Mouse (Mus musculus) midbrain, embryonic 10.5 days (tissue): ENCODE data around the gene Trappc3. TPM values are rescaled to one million over a fixed set of nuclear protein-coding genes. Genes with fewer than 3 reads are reported as not detected.
A peak's percentile ranks its signal among the peaks of the same experiment; 100 is the strongest.

Source experiments
- DNase-seq: peaks from one replicate; pipeline ENCODE4 v3.0.0-alpha.2; 2017; ENCODE audit warnings: low spot score
- H3K27ac ChIP-seq: fragments of 300-500 bp; sonication (generic); replicated peaks from 2 replicates; pipeline ENCODE4 v1.5.1; 2016; ENCODE audit warnings: mild to moderate bottlenecking
- H3K27me3 ChIP-seq: fragments of 300-500 bp; sonication (generic); 2 replicates; pipeline ENCODE4 v1.6.1; 2016; ENCODE audit warnings: low read depth, mild to moderate bottlenecking; ENCODE audit not compliant: poor library complexity, severe bottlenecking
- H3K36me3 ChIP-seq: fragments of 300-500 bp; sonication (generic); 2 replicates; pipeline ENCODE4 v1.6.1; 2016; ENCODE audit warnings: mild to moderate bottlenecking, moderate library complexity
- H3K4me1 ChIP-seq: fragments of 300-500 bp; sonication (generic); 2 replicates; pipeline ENCODE4 v1.6.1; 2016
- H3K4me3 ChIP-seq: fragments of 300-500 bp; sonication (generic); 2 replicates; pipeline ENCODE4 v1.5.1; 2016; ENCODE audit warnings: mild to moderate bottlenecking, moderate library complexity
- H3K9me3 ChIP-seq: fragments of 300-500 bp; sonication (generic); replicated peaks from 2 replicates; pipeline ENCODE4 v1.6.1; 2016; ENCODE audit warnings: mild to moderate bottlenecking
- WGBS: fragments of 180-500 bp; shearing (Covaris S2); methylation state at CpG from one replicate; pipeline ENCODE4 v1.1.7; 2016; 5-methylcytosine and 5-hydroxymethylcytosine counted together
- polyA plus RNA-seq: library from polyadenylated mRNA; unstranded; fragments of >200 nt; fragmentation: Nextera tagmentation; extraction: Ambion mirVana; gene quantifications from 2 replicates; pipeline ENCODE4 v1.2.1, GENCODE M21; 2016

Trappc3 gene
- polyA plus RNA-seq, 1 experiment from 2014 or later: 85.2 TPM

DNA sequence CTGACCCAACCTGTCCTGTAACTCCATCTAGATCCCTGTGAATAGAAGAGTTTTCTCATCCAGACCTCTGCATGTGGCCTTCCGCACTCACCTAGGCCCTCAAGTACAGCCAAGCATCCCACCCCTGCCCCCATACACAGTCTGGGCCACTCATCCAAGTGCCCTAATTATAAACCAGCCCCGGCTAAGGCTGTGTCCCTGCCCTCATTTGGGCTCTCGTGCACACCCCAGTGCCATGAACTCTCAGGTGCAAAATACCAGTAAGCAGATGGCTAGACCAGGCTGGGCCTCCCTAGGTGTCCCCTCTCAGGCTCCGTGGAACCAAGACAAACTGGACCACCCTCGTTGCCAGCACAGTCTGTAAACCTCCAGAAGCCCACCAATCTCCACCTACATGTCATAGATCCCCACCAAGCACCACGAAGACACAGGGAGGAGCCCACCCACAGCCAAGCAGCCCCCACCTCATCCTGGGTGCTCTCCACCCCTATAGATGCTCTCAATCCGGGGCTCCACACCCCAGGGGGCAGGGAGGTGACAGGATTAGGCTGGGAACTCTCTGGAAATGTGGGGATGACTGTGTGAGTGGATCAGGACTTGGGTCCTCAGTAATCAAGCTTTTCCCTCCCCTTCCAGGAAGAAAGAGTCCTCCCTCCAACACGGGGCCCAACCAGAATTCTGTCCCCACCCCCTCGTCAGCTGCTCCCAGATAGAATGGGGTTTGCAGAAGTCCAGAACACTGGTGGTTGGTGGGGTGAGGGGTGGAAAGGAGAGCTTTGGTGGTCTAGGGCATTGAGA lies 7.6 kb upstream of the Trappc3 start:
- peak overlapping the region; percentile 100 for H3K4me3 ChIP-seq
- peak; percentile 39 for DNase-seq
- WGBS: 21% methylated on average over 9 of the region's 9 CpGs
- H3K4me1 ChIP-seq: peaks cover 83% of the 10 kb centered on the region
- H3K36me3 ChIP-seq: peaks cover 31% of the 10 kb centered on the region
- H3K27me3 ChIP-seq: no peaks in the 10 kb centered on the region
- H3K27ac ChIP-seq: peak overlapping the region; percentile 100
- H3K9me3 ChIP-seq: no peaks in the 10 kb centered on the region

DNA sequence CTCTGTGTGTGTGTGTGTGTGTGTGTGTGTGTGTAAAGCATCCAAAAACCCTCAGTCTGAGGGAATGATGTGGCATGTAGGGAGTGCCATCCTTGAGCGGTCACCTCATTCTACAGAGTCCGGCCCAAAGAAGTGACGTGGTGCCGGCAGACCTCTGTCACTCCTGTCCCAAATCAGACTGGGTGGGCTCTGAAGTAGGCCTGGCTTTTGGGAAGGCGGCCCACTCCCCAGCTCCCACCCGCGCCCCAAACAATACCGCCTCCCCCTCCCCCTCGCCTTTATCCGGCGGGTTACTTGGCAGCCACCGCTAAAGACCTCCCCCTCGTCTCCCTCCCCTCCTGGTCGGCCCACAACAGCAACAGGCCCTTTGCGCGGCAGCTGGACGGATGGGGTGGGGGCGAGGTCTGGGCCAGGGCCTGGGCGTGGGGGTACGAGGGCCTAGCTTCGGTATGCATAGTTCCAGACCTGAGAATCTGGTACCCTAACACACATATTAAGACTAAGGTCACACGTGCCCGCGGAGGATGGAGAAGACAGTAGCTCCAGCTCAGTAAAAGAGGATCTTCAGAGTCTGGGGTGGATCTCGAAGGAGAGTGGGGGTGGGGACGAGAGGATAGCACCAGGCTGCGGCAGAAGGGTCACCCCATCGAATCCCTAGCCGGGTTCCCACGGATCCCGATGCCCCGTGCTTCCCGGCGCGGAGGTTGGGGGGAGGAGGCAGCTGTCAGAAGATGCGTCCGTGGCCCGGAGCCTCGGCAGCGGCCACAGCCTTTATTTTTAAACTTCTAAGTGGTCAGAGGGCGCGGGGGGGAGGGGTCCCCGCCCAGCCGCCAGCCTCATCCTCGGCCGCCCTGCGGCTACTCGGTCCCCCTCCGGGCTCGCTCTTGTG lies 6.8 kb upstream of the Trappc3 start:
- H3K4me1 ChIP-seq: peaks cover 84% of the 10 kb centered on the region
- WGBS: under 1% methylated on average over 50 of the region's 50 CpGs
- peaks cover 24% of the 10 kb centered on the region for H3K36me3 ChIP-seq
- no peaks in the 10 kb centered on the region for H3K9me3 ChIP-seq
- DNase-seq: peak; percentile 79
- H3K27me3 ChIP-seq: no peaks in the 10 kb centered on the region
- H3K4me3 ChIP-seq: peak overlapping the region; percentile 100
- H3K27ac ChIP-seq: peak overlapping the region; percentile 100

DNA sequence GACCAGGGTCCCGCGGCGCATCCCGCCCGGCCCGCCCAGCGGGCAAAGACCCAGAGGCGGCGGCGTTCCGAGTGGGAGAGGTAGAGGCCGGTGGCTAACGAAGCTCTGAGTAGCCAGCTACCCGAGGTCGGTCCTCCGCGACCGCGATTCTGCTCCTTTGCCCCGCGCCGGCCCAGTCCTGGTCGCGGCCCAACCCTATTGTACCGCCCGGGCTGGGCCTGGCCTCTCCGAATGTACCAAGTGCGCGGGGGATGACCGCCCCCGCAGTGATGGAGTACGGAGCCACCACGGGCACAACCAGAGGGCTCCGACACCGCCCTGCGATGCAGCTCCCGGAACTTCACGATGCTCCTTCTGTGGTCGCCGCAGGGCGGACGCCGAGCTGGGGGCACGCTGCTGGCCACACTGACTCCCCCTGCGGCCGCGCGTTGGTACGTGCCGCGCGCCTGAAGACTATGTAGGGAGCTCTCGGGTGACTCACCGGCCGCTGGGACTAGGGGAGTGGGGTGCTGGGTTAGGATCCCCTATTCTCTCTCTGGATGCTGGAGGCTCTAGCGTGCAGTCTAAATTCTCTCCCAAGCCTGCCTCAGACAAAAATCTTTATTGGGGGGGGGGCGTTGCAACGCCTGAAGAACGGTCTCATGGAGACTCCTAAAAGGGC lies 5.9 kb upstream of the Trappc3 start, which contains the start of gene Map7d1:
Gene Map7d1 (minus strand): TSS at position 213 of the 661 bp plus-strand sequence.
- H3K4me3 ChIP-seq: peak within 1 kb of the TSS; percentile 100
- no peaks in the 10 kb centered on the region for H3K27me3 ChIP-seq
- H3K9me3 ChIP-seq: no peaks in the 10 kb centered on the region
- WGBS: under 1% methylated on average over 59 of the region's 59 CpGs
- peak within 1 kb of the TSS; percentile 100 for H3K27ac ChIP-seq
- H3K36me3 ChIP-seq: peaks cover 17% of the 10 kb centered on the region
- DNase-seq: peak; percentile 91
- peaks cover 84% of the 10 kb centered on the region for H3K4me1 ChIP-seq

DNA sequence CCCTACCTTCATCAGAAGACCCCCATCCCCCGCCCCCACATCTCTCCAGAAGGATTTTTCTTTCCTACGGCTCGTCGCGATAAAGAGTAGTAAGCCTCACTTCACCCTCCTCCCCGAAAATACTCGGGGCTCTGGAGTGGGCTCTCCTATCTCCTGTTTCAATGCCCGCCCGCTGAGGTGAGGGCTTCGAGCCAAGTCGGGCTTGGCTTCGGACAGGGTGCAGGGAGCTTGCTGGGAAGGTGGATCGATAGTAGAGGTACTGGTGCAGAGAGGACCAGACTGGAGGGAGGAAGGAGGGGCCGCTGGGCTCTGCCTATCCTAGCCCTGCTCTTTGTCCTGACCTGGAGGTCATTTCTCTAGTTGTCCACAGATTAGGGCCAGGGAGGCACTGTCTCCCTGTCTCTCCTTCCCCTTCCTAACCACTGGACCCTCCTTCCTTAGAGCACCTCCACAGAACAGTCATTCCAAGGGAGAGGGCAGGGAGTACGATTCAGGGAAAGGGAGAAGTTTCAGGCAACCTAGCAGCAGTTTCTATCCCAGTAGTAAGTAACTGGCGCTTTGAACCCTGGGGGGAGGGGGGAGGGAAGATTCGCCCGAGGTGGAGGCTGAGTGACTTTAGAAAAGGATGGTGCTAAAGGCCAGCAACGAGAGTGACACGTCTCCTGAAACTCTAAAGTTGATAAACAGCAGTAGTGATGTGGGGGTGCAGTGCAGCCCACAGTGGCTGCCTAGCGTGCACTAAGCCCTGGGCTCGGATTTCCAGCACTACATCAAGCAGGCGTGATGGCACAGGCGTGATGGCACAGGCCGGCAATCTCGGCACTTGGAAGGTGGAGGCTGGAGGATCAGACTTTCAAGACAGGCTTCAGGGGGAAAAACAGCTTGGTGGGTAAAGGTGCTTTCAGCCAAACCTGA lies 4.9 kb upstream of the Trappc3 start:
- DNase-seq: peak; percentile 80
- H3K4me1 ChIP-seq: peaks cover 83% of the 10 kb centered on the region
- peak overlapping the region; percentile 100 for H3K27ac ChIP-seq
- under 1% methylated on average over 26 of the region's 26 CpGs for WGBS
- H3K27me3 ChIP-seq: no peaks in the 10 kb centered on the region
- peak overlapping the region; percentile 100 for H3K4me3 ChIP-seq
- H3K36me3 ChIP-seq: peaks cover 8% of the 10 kb centered on the region
- H3K9me3 ChIP-seq: no peaks in the 10 kb centered on the region

DNA sequence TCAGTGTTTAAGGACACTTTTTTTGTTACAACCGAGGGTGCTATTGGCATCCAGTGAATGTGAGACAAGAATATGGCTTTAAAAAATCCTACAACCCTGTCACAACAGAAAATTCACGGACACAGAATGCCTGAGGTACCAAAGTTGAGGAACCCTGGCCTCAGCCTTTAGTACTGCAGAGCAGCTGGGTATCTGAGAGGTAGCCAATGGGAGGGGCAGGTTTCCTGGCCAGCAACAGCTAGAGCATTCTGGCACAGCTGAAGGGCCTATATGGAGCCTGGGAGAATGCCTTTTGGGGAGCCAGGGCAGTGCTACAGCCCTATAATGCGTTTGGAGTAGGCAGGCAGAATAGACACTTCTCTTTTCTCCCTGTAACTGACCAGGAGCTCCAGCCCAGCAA lies 3.1 kb upstream of the Trappc3 start:
- no peaks in the 10 kb centered on the region for H3K27me3 ChIP-seq
- DNase-seq: no peak
- H3K4me1 ChIP-seq: peaks cover 74% of the 10 kb centered on the region
- WGBS: 26% methylated on average over 3 of the region's 3 CpGs
- peak overlapping the region; percentile 89 for H3K27ac ChIP-seq
- H3K4me3 ChIP-seq: peak overlapping the region; percentile 43
- no peaks in the 10 kb centered on the region for H3K36me3 ChIP-seq
- no peaks in the 10 kb centered on the region for H3K9me3 ChIP-seq

DNA sequence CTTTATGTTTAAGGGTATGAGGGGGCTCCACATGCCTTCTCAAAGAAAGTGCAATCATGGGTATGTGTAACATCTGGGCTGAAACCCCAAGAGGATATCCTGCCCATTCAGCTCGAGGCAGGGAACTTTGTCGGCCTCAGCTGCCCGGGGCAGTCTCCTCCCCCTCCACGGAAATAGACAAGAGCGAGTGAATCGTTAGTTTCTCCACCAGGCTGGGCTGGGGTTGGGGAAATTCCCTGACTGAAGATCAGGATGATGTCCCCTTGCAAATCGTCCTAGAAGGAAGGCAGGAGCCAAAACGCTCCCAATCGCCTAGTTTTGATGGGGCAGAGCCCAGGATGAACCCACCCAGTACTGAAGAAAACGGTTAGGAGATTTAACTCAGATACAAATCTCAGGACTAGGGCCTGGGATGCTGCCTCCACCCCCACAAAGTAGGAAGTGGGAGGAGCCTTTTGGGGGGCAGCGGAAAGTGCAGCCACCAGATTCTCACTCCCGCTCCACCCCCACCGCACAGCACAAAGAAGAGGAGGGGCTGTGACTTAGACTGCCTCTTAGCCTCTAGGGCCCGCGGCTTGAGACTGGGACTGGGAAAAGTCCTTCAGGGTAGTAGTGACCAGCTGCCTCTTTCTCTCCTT lies 2.5 kb upstream of the Trappc3 start:
- peak; percentile 84 for DNase-seq
- Histone ChIP-seq H3K4me1 (peaks cover 68% of the 10 kb centered on the region), H3K9me3 (no peaks in the 10 kb centered on the region), H3K27me3 (no peaks in the 10 kb centered on the region), H3K36me3 (no peaks in the 10 kb centered on the region), H3K4me3 (peak overlapping the region; percentile 43), H3K27ac (peak overlapping the region; percentile 89)
- WGBS: under 1% methylated on average over 15 of the region's 15 CpGs

DNA sequence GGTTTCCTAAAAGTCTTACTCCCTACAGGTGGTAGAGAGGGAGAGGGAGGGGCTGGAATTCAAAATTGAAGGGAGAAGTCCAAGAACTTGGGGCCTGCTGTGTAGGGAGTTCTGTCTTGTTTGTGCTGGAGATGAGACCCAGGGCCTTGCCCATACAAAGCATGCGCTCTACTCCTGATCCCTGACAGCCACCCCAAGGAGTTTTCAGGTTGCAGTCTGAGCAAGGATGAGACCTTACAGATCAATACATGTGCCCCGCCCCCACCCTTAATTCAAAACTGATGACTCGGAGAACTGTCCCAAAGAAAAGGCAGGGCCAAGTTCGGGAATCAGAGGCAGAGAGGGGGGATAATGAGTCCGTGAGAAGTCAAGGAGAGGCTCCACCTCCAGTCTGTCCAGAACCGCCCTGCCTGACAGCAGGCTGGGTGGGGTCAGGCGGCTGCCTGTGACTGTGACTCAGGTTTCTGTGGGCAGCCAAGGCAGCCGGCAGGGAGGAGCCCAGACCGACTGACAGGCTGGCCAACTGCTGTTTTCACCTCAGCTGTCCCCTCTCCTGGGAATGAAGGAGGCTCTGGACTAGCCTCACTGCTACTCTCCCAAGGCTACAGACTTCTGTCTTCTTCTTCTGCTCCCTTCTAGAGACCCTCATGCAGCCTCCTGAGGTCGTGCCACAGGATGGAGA lies 1.5 kb upstream of the Trappc3 start:
- H3K9me3 ChIP-seq: no peaks in the 10 kb centered on the region
- peak overlapping the region; percentile 43 for H3K4me3 ChIP-seq
- H3K4me1 ChIP-seq: peaks cover 61% of the 10 kb centered on the region
- 3% methylated on average over 10 of the region's 10 CpGs for WGBS
- DNase-seq: peak; percentile 67
- no peaks in the 10 kb centered on the region for H3K27me3 ChIP-seq
- no peaks in the 10 kb centered on the region for H3K36me3 ChIP-seq
- H3K27ac ChIP-seq: peak overlapping the region; percentile 89

DNA sequence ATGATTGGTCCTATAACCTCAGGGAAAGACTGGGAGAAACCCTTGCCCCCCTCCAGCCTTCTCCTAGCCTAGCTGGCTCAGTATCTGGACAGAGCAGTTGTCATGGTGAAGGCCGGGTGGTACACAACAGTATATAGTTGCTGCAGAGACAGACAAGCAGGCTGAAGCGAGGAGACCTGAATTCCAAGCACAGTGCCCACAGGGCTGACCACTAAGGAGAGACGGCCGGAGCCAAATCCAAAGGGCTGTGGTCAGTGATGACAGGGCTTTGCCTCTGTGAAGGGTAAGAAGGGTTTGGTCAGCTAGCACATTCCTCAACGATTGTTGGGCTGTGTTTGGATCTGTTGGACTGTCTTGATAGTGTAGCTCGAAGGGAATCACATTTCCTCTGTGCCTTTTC lies 859 bp upstream of the Trappc3 start:
- 77% methylated on average over 6 of the region's 6 CpGs for WGBS
- H3K27ac ChIP-seq: peak overlapping the region; percentile 89

DNA sequence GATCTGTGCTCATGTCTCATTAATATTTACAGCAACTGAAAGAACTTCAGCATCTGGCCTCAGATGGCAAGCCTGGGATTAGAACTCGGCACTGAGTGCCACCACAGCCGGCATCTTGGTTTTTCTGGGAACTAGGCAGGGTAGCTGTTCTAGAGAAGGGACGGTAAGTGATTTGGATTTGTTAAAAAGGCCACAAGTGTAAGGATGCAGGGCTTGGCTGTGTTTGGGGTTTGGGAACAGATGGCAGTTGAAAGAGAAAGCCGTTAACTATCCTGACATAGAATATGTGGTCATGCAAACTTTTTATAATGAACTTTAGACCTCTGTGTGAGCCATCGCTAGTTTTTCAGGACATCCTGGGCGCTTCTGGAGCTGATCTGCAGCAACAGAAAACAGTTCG lies 450 bp upstream of the Trappc3 start:
- DNase-seq: no peak
- peak overlapping the region; percentile 89 for H3K27ac ChIP-seq
- H3K4me1 ChIP-seq: peaks cover 61% of the 10 kb centered on the region
- no peaks in the 10 kb centered on the region for H3K36me3 ChIP-seq
- WGBS: 53% methylated on average over 7 of the region's 7 CpGs
- H3K4me3 ChIP-seq: peak overlapping the region; percentile 66; the same call in 1 of the 2 replicates
- H3K9me3 ChIP-seq: no peaks in the 10 kb centered on the region
- no peaks in the 10 kb centered on the region for H3K27me3 ChIP-seq

More for the DNA sequence above, 859 bp upstream of the Trappc3 start:
- DNase-seq: no peak
- no peaks in the 10 kb centered on the region for H3K27me3 ChIP-seq
- H3K36me3 ChIP-seq: no peaks in the 10 kb centered on the region
- no peak overlapping the region for H3K4me3 ChIP-seq
- H3K9me3 ChIP-seq: no peaks in the 10 kb centered on the region
- peaks cover 61% of the 10 kb centered on the region for H3K4me1 ChIP-seq

DNA sequence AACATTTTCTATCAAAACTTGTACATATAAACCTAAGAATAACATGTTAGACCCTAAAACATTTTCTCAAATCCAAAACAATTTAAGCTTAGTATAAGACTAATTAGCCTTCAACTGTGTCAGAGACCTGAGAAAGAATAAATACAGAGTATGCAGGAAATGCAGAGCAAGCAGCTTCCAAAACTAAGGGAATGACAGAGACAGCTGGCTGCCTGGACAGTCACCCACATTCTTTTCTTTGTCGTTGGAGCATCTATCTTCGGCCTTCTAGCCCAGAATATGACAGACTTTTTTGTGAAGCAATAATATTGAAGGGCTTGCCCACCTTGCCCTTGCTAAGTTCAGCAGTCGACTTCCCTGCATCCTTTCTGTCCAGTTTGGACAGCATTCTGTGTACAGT lies 7.2 kb downstream of the Trappc3 start:
- no peak overlapping the region for H3K27ac ChIP-seq
- 84% methylated on average over 3 of the region's 3 CpGs for WGBS
- H3K4me1 ChIP-seq: no peaks in the 10 kb centered on the region
- no peaks in the 10 kb centered on the region for H3K9me3 ChIP-seq
- H3K4me3 ChIP-seq: no peak overlapping the region
- no peaks in the 10 kb centered on the region for H3K27me3 ChIP-seq
- DNase-seq: no peak
- H3K36me3 ChIP-seq: peaks cover 23% of the 10 kb centered on the region

DNA sequence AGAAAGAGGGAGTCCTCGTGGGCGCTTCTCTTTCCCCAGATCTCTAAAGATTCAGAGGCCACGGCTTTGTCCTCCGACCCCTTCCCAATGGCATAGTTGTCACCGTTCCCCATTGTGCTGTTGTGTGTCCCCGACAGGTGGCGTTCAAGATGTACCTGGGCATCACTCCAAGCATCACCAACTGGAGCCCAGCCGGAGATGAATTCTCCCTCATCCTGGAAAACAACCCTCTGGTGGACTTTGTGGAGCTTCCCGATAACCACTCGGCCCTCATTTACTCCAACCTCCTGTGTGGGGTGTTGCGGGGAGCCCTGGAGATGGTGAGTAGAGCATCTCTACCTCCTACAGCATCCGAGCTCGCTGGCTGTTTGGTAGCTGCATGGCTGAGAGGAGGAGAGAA lies 11.6 kb downstream of the Trappc3 start:
- Histone ChIP-seq H3K27ac (no peak overlapping the region), H3K9me3 (no peaks in the 10 kb centered on the region), H3K4me1 (peaks cover 12% of the 10 kb centered on the region), H3K36me3 (peaks cover 44% of the 10 kb centered on the region), H3K4me3 (no peak overlapping the region), H3K27me3 (0 out of 2 replicates have a peak, but pooled peaks cover 6% of the 10 kb centered on the region)
- no peak for DNase-seq
- WGBS: 74% methylated on average over 13 of the region's 13 CpGs
